Mouse (Mus musculus): ENCODE results near the gene Gtf3c1.

Gene Gtf3c1

DNA sequence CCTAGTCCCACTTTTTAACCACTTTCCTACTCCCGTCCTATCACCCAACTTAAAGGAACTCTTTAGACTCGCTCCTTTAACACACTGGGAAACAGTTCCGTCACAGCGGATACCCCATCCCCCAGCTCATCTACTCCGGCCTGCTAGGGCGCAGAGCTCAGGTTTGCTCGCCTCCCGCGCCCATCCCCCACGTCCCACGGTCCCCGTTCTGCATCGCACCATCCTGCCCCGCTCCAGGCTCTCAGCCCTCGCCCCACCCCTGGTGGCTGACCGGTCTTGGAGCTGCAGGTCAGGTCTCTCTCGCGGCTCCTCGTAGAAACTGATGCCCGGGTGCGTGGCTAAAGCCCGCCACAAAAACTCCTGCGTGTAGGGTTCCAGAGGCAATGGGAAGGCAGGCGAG, 394 bp downstream of the Gtf3c1 start:
- DNase-seq (ENCODE audit: low spot score in 2 of 2): peak in 1 of 2 experiments; percentile 60

DNA sequence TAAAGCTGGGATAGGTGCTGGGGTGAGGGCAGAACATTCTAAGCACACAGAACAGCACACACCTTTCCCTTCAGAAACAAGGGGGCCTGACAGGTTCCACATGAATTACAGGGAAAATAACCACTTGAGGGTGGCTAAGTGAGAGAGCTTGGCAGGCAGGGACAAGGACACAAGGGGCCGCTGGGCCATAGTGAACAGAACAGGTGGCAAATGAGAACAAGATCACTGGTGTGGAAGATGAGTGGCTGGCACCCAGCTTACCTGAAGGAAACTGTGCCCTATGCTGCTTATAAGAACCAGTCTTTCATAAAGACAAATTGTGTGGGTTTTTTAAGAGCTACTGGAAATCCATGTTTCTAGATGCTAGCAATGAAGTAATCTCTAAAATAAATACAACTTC, 4.8 kb downstream of the Gtf3c1 start:
- no peak for DNase-seq (ENCODE audit: low spot score in 2 of 2)

DNA sequence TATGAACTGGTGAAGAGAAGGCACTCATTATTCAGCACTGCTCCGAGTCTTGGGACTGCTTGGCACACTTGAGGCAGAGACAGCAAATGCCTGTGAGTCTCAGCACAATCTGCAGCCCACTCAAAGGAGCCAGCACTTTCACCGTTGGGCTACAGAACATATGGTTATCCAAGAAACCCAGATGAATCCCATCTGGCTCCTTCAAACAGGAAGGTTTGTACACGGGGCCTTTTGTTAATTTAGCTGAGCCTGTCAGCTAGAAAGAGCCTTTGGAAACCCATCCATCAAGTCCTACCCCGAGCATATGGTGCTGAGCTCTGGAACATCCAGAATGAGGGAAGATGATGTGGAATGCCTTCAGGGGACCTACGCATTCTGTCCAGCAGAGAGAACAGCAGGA, 13.5 kb downstream of the Gtf3c1 start:
- DNase-seq (ENCODE audit: low spot score in 2 of 2): no peak

DNA sequence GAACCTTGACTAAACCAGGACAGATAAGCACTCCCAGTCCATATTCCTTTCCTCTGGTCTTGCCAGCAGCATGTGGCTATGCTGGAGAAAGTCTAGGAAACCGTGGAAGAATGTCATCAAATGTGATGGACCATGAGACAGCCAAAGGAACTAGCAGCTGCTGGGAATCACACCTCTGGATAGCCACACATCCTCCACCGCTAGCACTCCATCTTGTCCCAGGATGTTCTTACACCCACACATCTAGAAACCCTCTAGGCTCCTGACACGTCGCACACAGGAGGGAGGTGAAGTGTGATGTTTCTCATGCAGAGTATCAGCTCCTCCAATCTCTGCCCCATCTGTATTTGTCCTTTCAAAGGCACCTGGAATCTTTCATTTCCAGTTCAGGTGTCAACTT, 17.1 kb downstream of the Gtf3c1 start:
- no peak for DNase-seq (ENCODE audit: low spot score in 2 of 2)

DNA sequence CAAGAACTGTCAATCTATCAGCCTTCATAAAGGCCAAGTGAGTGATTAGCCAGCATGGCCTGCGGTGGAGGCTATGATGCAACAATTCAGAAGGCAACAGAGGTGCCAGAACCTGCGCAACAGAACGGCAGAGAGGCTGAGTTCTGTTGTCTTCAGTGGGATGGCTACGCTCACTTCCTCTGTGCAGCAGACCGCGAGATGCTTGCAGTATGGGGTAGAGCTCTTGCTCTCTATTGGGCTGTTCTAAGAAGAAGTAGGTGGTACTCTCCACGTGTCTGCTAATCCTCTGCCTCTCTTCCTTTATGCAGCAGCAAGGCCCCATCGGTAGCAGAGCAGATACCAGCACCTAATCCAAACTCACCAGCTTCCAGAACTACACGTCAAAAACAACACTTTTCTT, 27.6 kb downstream of the Gtf3c1 start:
- no peak for DNase-seq (ENCODE audit: low spot score in 2 of 2)

DNA sequence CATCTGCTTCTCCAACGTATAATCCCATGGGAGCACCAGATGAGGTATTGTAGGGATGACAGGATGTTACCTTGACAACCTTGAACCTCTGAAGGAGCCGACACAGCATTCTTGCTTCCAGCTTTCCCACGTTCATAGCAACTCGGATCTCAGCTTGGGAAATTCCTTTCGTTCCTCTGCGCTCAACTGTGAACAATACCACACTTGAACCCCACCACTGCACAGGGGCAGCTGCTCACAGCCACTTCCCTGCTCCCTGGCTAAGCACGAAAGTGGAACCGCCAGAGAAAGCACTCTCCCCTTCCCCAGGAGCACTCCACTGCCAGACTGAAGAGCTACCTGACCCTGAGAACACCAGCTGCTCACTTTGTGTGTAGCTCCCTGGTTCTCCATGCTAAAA, 28.8 kb downstream of the Gtf3c1 start:
- DNase-seq (ENCODE audit: low spot score in 2 of 2): no peak

DNA sequence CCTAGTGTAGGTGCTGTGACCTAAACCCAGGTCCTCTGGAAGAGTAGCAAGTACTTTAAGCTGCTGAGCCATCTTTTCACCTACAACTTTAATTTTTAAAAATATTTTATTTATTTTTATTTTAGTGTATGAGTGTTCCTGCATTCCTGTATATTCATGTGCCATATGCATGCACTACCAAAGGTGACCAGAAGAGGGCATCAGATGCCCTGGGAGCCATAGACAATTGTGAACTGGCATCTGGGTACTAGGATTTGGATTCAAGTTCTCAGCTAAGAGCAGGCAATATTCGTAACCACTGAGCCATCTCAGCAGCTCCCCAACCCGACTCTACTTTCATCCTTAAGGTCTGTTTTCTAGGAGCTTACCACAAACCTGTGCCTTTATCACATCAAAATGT, 32.7 kb downstream of the Gtf3c1 start:
- DNase-seq (ENCODE audit: low spot score in 2 of 2): peak in 1 of 2 experiments; percentile 47

DNA sequence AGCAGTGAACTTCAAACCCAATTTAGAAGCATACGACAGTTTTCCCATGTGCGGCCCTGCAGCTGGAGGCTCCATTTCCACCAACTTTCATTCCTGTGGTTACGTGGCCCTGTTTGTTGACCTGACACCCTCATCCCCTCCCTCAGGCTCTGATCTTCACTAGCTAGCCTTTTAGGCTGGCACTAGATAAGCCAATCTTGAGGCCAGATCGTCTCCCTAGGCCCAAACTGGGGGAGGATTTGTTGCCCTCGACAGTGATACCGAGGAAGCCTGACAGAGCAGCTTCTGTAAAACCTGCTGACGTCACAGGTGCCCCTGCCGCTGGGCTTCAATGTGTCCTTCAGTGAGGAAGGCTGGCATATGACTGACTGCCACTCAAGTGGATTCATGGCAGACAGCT, 36.2 kb downstream of the Gtf3c1 start:
- no peak for DNase-seq (ENCODE audit: low spot score in 2 of 2)

DNA sequence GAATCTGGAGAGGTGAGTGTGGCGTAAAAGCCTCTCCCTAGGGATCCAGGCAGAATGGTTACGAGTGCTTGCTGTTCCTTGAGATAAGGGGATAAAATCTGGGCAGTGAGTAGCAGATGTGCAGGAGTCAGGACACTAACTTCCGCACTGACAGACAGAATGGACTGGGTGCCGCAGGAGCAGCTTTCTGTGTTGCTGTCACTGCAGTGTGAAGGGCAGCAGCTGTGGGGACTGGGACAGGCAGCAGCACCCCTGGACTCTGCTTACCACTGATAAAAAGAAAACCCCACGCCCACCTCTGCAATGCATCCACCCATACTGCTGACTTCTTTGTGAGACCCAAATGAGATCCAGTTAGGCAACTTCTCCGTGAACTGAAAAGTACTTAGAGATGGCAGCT, 36.7 kb downstream of the Gtf3c1 start:
- DNase-seq (ENCODE audit: low spot score in 2 of 2): no peak

DNA sequence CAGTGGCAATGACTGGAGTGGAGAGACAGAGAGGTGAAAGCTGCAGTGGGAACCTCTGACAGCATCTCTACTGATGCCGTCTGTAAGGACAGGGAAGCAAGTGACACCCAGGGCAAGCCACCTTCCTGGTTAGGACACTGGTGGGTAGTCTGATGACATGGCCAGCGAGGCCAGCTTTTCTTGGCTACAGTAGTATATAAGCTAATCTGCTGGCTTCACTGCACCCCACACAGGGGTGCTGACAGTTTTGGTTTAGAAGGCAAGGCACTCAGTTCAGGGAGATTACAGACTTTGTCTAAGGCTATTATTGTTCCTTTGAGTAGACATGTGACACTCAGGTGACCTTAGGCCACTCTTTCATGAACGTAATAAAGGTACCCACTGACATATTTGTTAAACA, 43.9 kb downstream of the Gtf3c1 start:
- DNase-seq (ENCODE audit: low spot score in 2 of 2): no peak

DNA sequence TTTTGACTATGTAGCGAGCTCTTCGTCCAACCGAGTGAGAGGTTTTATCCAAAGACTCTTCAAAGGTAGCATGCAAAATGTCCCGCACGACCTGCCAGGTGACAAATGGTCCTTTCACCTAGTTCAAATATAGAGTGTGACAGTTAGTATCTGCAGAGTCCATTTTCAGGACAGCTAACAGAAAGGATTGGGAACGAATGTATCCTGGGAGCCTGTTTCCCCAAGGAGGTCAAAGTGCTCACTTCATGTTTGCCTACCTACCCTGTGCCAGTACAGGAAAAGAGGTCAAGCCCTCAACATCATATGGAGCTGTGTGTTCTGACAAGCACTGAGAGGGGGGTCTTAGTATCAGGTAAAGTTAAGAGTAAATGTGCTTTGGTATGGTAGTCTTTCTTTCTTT, 50.1 kb downstream of the Gtf3c1 start:
- no peak for DNase-seq (ENCODE audit: low spot score in 2 of 2)

DNA sequence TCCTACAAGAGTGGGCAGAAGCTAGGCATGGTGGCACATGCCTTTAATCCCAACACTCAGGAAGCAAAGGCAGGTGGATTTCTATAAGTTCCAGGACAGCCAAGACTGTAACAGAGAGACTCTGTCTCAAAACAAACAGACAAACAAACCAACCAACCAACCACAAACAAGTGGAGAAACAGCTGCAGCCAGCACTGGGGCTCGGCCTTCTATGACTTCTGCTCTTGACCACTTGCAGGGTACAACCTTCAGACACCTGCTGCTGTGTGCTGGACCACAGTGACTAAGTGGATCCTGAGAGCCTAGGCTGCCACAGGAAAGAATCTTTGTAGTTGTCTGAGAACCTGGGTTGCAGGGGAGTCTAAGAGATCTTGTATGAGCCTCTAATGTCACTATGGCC, 58.6 kb downstream of the Gtf3c1 start:
- no peak for DNase-seq (ENCODE audit: low spot score in 2 of 2)

DNA sequence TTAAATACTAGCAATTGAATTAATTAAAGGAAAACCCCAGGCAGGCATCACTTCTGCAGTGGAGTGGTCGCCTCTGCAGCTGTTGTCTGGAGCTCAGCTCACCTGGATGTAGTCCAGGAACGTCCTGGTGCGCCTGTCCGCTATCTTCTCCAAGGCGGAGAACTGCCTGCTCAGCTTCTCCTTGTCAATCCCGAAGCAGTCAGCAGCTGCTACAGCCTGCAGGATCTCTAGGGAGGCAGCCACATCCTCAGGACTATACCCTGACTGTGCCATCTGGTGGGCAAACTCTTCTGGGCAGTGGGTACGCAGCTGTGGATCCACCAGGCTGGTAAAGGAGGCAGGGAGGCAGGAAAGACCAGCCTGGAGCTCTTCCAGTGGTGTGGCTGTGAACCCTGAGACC, 62.2 kb downstream of the Gtf3c1 start:
- no peak for DNase-seq (ENCODE audit: low spot score in 2 of 2)

DNA sequence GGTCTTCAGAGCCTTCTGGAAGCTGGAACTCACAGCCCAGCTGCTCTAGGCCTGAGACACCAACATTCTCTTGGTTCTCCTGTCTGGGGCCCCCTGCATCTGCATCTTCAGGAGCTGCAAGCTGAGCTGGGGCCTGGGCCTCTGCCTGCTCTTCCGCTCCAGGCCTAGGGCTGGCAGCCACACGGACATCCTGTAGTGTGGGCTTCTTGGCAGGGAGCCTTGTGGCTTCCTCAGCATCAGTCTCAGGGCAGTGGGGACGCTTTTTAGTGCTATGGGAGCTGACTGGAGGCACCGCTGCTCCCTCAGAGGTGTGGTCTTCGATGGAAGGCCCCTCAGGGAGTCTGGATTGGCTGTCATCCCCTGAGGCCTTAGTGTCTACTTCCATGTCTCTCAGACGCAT, 63.7 kb downstream of the Gtf3c1 start:
- DNase-seq (ENCODE audit: low spot score in 2 of 2): no peak

DNA sequence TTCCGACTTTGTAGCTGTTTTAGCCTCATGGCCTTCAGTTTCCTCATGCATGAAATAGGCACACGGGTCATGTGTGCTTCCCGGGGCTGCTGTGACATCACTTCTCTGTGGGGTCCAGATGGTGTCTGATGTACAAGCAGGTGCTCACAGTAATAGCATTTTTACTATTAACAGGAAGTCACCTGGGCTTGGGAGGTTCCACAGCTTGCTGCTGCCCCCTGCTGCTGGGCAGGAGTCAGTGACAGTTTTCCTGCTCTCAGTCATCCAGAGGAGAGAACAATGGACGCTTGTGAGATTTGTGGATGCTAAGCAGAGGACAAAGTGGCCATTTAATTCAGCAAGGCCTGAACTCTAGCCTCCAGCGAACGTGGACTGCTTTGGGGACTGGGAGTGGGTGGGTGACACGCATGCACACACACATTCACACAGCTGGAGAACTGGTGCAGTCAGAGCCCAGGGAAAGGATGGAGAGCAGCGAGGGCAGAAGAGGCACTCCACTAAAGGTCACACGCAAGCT, 68.7 kb downstream of the Gtf3c1 start:
- DNase-seq (ENCODE audit: low spot score in 2 of 2): peak; percentile 42 to 69

DNA sequence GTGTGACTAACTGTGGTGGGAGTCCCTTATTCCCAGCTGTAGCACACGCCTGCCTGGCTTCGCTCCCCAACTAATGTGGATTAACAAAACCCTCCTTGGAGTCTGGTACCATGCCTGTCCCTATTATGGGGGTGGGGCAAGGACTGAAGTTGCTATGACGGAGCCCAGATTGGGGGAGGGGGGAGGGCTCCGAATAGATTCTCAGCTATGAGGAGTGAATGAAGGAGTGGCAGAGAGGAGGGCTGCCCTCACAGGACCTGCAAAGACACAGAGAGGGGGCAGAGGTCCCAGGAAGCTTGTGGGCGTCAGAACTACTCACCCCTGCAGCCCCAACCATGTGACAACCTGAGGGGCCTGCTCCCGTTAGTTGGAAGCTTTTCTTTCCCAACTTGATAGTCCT, 69.2 kb downstream of the Gtf3c1 start:
- no peak for DNase-seq (ENCODE audit: low spot score in 2 of 2)

DNA sequence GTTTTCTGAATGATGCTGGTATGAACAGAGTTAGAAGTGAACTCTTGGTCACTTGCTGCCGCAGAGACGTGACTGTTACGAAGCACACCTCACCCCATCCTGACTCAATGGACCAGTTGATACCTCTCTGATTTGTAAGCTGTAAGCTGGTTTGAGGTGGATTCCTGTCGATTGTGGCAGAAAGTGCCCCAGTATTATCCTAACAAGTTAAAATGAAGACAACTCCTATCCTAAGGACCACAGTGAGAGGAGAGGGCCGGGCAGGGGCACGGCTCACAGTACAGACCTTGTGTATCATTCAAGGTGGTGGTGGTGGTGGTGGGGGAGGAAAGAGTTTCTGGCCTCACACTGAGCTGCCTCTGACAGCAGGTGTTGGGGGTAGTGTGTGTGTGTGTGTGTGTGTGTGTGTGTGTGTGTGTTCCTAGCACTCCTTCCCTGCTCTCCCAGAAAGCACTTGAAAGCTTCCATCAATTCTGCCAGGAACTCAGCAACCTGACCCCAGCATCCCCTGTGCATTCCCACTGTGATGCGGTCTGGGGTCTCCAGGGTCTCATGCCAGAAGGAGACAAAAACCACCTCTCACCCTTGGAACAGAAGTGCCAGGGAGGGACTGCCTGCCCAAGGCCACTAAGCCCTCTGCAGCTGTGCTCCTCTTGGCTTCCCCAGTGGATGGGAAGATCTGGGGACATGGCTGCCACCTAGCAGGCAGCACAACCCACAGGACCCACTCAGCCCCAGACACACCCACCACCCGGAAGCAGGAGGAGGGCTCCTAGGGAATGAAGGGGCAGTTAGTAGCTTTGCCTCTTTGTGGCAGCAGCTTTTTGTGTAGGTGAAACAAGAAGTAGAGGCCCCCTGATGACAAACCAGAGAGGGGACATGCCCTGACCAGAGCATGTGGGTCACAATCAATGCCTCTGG, 70.1 kb downstream of the Gtf3c1 start:
- DNase-seq (ENCODE audit: low spot score in 2 of 2): no peak

DNA sequence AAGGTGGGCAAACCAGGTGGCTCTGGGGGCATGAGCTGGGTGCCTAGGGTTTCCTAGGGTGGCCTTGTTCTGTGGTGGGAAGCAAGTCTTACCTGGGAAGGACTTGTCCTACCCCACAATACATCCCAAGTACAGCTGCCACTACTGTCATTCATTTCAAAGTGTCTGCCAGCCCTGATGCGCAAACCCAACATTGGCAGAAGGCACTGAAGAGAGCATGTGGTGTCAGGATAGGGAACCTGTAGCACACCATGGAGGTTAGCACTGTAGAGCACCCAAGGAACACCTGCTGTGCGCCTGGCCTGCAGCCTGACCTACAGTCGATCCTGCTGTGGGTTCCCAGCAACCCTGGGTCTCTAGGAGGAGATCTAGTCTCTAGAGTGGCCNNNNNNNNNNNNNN, 76.6 kb downstream of the Gtf3c1 start:
- no peak for DNase-seq (ENCODE audit: low spot score in 2 of 2)

DNA sequence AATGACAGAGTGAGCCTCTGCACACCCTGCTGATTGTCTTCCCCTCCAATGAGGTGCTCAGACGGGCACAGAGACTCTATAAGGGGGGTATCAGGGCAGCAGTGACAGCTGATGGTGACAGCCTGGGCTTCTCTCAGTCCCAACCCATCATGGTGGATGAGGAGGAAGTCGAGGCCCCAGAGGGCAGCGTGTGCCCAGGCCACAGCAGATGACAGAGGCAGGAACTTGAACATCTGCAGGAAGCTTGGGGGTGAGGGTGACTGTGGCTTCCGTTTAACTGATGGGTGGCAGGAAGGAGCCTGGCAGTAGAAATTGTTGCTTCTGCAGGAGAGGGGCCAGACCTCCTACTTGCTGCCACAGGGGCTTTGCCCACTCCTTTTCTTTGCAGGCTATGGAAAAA, 77.3 kb downstream of the Gtf3c1 start:
- peak; percentile 39 to 46 for DNase-seq (ENCODE audit: low spot score in 2 of 2)

DNA sequence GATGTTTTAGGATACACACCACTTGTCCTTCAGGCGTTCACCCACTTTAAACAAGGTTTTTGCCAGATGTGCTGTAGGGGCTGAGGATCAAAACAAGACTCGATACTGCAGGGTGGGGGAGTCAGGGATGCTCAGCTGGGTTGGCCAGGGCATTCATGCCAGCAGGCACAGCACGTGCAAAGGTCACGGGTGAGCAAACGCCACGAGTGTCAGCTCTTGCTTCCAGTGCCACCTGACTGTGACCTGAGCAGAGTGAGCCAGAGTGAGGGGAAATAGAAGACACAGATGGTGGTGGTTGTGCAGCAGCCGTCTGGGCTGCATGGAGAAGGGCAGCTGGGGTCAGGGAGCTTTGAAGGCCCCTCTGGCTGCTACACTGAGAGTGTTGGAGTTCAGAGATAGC, 81.8 kb downstream of the Gtf3c1 start:
- DNase-seq (ENCODE audit: low spot score in 2 of 2): no peak

DNA sequence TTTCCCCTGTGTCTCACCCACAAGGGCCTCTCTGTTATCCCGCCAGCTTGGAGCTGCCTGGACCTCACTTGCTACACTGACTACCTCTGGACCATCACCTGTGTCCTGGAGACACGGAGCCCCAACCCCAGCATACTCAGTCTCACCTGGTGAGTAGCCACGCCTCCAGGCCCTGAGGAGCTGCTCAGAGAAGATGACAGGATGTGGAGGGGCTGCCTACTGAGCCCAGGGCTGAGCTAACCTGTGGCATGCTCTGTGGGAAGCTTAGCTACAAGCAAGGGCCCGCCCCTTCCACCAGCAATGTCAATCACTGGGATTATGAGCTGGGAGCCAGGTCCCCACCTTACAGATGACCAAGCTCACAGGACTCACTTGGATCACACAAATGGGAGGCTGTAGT, 82.4 kb downstream of the Gtf3c1 start:
- no peak for DNase-seq (ENCODE audit: low spot score in 2 of 2)

DNA sequence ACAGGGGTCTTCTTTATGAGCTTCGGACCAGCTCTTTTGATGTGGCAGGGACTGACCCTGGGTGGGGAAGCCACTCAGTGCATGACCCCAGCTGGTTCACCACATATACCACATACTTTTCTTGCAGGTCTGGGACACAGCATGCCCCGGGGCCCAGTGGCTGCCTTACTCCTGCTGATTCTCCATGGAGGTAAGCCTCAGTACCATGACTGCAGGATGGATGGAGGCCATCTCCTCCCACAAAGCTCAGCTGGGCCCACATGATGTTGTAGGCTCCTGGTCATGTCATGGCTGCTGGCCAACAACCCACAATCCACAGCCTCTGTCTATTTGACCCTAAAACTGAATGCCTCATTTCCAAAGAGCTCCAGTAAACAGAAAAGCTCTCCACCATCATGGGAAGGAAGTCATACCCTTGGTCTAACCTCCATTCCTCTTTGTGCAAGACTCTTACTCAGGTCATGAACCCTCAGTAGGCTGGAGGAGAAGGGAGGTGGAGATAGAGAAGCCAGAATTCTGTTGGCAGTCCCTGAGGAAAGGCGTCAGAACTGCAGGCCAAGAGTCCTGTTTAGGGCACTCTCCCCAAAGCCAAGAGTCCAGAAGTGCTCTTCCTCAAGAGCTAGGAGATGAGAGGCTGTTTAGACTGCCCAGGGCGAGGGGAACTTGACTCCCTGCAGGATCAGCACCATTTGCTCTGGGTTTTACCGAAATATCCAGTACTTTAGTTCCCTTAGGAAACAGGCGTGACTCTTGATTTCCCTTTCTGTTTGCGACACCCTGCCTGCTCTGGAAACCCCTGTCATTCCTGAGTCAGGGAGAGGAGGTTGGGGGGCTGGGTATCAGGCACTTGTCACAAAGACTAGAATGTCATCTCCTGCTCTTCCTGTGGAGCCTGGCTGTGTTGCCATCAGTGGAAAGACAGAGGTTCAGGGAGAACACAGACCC, 84.6 kb downstream of the Gtf3c1 start:
- DNase-seq (ENCODE audit: low spot score in 2 of 2): no peak

DNA sequence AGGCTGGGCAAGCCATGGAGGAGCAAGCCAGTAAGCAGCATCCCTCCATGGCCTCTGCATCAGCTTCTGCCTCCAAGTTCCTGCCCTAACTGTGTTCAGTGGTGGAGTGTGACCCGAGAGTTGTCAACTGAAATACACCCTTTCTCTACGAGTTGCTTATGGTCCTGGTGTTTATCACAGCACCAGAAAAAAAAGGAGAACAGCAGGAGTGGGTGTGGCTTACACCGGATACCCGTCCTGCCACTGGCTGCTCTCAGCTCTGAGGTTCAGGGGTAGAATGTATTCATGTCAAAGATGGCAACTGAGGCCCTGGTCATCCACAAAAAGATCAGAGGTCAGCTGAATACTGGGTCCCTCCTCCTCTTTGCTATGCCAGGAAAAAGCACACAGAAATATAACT, 87.5 kb downstream of the Gtf3c1 start:
- DNase-seq (ENCODE audit: low spot score in 2 of 2): no peak
